Mouse (Mus musculus): ENCODE measurements at regions not wholly inside any gene's neighbourhood (a gene's known extent, or its start where the extent isn't known, plus 50 kb on each side); places are given as distances from the start of the nearest gene placed in this dataset.

DNA sequence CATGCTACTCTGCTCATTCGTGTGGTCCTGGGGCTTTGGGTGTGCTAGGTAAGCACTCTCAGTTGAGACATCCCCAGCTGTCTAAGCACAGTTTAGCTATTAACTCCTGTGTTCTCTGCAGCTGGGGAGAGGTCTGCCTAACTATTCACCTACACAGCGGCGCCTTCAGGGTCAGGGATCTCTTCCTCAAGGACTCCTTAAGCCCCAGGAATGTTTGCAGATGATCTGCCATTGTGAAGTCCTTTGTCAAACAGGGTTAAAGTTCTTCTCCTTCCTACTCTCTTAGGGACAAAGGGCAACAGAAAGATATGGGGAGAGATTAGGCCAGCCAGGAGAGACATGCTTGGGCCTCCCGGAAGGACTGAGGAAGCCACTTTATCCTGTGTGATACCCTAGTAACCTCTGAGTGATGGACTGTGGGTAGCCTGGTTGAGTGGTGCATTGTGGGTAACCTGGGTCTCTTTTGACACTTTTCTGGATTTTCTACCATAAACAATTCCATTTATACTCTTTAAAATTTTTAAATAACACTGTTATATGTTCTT is 51.7 kb upstream of the Podxl start:
- TF ChIP-seq CTCF (IDR thresholded peaks at IDR 0.05; ENCODE audit: extremely low read depth, insufficient read length, insufficient replicate concordance, low read depth, low read length) (no peak), POLR2A (IDR thresholded peaks at IDR 0.05; ENCODE audit: low read depth, low read length) (no peak)
- Histone ChIP-seq H3K4me3 (ENCODE audit: low read depth, low read length) (no peak overlapping the region), H3K27me3 (ENCODE audit: control insufficient read depth, insufficient read depth, low read length) (no peaks in the 10 kb centered on the region), H3K4me1 (ENCODE audit: control insufficient read depth, insufficient read depth, insufficient read length, low read length) (peaks cover 2% of the 10 kb centered on the region; the same call in 1 of the 2 replicates), H3K36me3 (ENCODE audit: control insufficient read depth, insufficient read depth, low read length) (no peaks in the 10 kb centered on the region), H3K27ac (ENCODE audit: insufficient read depth, low read depth, low read length) (no peak overlapping the region)
- 37% methylated on average over 4 of the region's 4 CpGs for WGBS

DNA sequence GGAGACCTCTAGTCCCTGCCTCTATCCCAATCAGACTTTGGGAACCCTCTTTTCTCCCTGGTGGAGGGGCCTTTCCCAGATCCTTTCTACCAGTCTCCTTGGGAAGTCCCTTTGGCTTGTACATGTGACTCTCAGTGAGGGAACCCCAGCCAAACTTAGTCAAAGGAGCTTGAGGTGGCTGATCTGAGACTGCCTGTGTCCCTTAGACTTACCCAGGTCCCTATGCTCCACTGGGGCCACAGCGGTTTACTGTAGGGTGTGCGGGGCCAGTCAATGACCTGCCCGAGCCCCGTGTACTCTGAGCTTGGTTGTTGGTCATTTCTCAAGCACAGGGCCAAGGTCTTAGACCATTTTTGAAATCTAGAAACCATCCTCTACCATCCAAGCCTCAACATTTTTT is 50.8 kb upstream of the Podxl start:
- no peak overlapping the region for H3K4me3 ChIP-seq (ENCODE audit: low read depth, low read length)
- H3K27me3 ChIP-seq (ENCODE audit: control insufficient read depth, insufficient read depth, low read length): no peaks in the 10 kb centered on the region
- H3K27ac ChIP-seq (ENCODE audit: insufficient read depth, low read depth, low read length): no peak overlapping the region
- TF ChIP-seq POLR2A (IDR thresholded peaks at IDR 0.05; ENCODE audit: low read depth, low read length): no peak
- no peak for TF ChIP-seq CTCF (IDR thresholded peaks at IDR 0.05; ENCODE audit: extremely low read depth, insufficient read length, insufficient replicate concordance, low read depth, low read length)
- no peaks in the 10 kb centered on the region for H3K36me3 ChIP-seq (ENCODE audit: control insufficient read depth, insufficient read depth, low read length)
- H3K4me1 ChIP-seq (ENCODE audit: control insufficient read depth, insufficient read depth, insufficient read length, low read length): peaks cover 2% of the 10 kb centered on the region; the same call in 1 of the 2 replicates
- WGBS: 83% methylated on average over 4 of the region's 4 CpGs

DNA sequence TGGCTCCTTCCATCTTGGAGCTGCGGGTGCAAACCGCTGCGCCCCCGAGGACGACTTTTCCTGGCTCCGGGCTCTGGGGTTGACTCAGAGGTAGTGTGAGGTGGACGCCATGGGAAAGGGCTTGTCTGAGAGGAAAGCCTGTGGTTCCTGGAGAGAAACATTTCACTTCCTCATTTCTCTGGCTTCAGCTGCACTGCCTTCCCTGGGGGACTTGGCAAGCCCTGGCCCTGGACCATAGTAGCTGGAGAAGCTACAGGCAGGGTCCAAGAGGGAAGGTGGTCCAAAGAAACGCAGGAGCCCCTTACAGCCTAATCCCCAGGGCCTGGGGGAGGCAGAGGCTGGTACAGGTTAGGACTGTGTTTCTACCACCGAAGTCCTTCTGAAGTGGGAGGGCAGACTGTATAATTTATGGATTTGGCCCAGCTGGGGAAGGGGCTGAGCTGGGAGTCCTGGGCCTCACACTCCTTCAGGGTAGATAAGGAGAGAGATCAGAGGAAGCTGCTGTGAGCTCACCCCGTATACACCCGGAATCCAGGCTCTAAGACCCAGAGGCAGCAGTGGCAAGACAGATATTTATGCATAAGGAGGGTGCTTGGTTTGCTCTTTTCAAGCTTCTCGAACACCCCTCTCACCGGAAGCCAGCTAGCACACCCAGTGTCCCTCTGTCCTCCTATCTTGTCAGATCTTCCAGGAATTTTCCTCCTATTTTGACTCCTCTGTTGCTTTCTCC is 50.0 kb upstream of the Podxl start:
- Histone ChIP-seq H3K27ac (ENCODE audit: insufficient read depth, low read depth, low read length) (no peak overlapping the region), H3K4me1 (ENCODE audit: control insufficient read depth, insufficient read depth, insufficient read length, low read length) (peaks cover 2% of the 10 kb centered on the region; the same call in 1 of the 2 replicates), H3K4me3 (ENCODE audit: low read depth, low read length) (no peak overlapping the region), H3K36me3 (ENCODE audit: control insufficient read depth, insufficient read depth, low read length) (no peaks in the 10 kb centered on the region), H3K27me3 (ENCODE audit: control insufficient read depth, insufficient read depth, low read length) (no peaks in the 10 kb centered on the region)
- no peak for TF ChIP-seq CTCF (IDR thresholded peaks at IDR 0.05; ENCODE audit: extremely low read depth, insufficient read length, insufficient replicate concordance, low read depth, low read length)
- TF ChIP-seq POLR2A (IDR thresholded peaks at IDR 0.05; ENCODE audit: low read depth, low read length): no peak
- WGBS: 49% methylated on average over 13 of the region's 13 CpGs
